Comparison of ENCODE assay signal across 15 mouse cellular contexts in genomic region chr17:75096727-75097126, GRCm38 (mm10).
"Had no signal": no experiment of that assay in that cellular context is flagged by ENCODE, and none has a peak within 500 bp of the region (broad histone marks: within the 10 kb centered on the region; RNA-seq: fewer than 3 reads in every experiment).

No protein-coding gene starts in this region.

- H3K9me3 ChIP-seq: intestine, embryonic 15.5 days; limb, embryonic 10.5 days; limb, embryonic 13.5 days; liver, embryonic 12.5 days; liver, embryonic 15.5 days had no signal

- H3K4me1 ChIP-seq: intestine, embryonic 15.5 days; liver, embryonic 12.5 days; liver, embryonic 15.5 days had no signal

- H3K27ac ChIP-seq: intestine, embryonic 15.5 days; layer of hippocampus, adult 2 months; limb, embryonic 10.5 days; limb, embryonic 13.5 days; liver, embryonic 12.5 days; liver, embryonic 15.5 days had no signal

- H3K36me3 ChIP-seq: intestine, embryonic 15.5 days; limb, embryonic 10.5 days; limb, embryonic 13.5 days; liver, embryonic 12.5 days; liver, embryonic 15.5 days had no signal

- H3K27me3 ChIP-seq: intestine, embryonic 15.5 days; limb, embryonic 13.5 days; liver, embryonic 12.5 days; liver, embryonic 15.5 days had no signal

- H3K9ac ChIP-seq: intestine, embryonic 15.5 days; limb, embryonic 13.5 days; liver, embryonic 12.5 days; liver, embryonic 15.5 days had no signal

- ATAC-seq: hindbrain, embryonic 16.5 days; intestine, embryonic 15.5 days; liver, embryonic 12.5 days had no signal

- H3K4me2 ChIP-seq: intestine, embryonic 15.5 days; limb, embryonic 13.5 days; liver, embryonic 12.5 days; liver, embryonic 15.5 days; midbrain, embryonic 11.5 days had no signal

- H3K4me3 ChIP-seq: intestine, embryonic 15.5 days; layer of hippocampus, adult 2 months; limb, embryonic 10.5 days; limb, embryonic 13.5 days; liver, embryonic 12.5 days; liver, embryonic 15.5 days had no signal

- DNase-seq: kidney, adult 11 months; kidney, postnatal 14 days; layer of hippocampus, adult 9-11 months; liver; lung, postnatal 4 days; thymus, adult 18-20 months; thymus, postnatal 36 days had no signal
